Mouse (Mus musculus) neural tube, embryonic 13.5 days (tissue): Measurements from ENCODE around the gene Mapk1. TPM values are rescaled to one million over a fixed set of nuclear protein-coding genes. Genes with fewer than 3 reads are reported as not detected.
A peak's percentile ranks its signal among the peaks of the same experiment; 100 is the strongest.

Source experiments
- ATAC-seq: fragments of 200-750 bp; cut with Nextera tagmentation; 2 replicates; pipeline ENCODE4 v1.8.0; 2017; ENCODE audit warnings: low read depth, mild to moderate bottlenecking, moderate TSS enrichment, moderate library complexity
- H3K27ac ChIP-seq: fragments of 300-500 bp; sonication (generic); replicated peaks from 2 replicates; pipeline ENCODE4 v1.5.1; 2015; ENCODE audit warnings: moderate library complexity, mild to moderate bottlenecking, inconsistent platforms
- H3K27me3 ChIP-seq: fragments of 300-500 bp; sonication (generic); 2 replicates; pipeline ENCODE4 v1.6.1; 2015; ENCODE audit warnings: mild to moderate bottlenecking, inconsistent platforms
- H3K36me3 ChIP-seq: fragments of 300-500 bp; sonication (generic); 2 replicates; pipeline ENCODE4 v1.6.1; 2015; ENCODE audit warnings: mild to moderate bottlenecking, inconsistent platforms
- H3K4me1 ChIP-seq: fragments of 300-500 bp; sonication (generic); replicated peaks from 2 replicates; pipeline ENCODE4 v1.6.1; 2015; ENCODE audit warnings: inconsistent platforms
- H3K4me2 ChIP-seq: fragments of 300-500 bp; sonication (generic); 2 replicates; pipeline ENCODE4 v1.6.1; 2015; ENCODE audit warnings: inconsistent platforms, mild to moderate bottlenecking, moderate library complexity
- H3K4me3 ChIP-seq: fragments of 300-500 bp; sonication (generic); 2 replicates; pipeline ENCODE4 v1.5.1; 2015; ENCODE audit warnings: mild to moderate bottlenecking, inconsistent platforms
- H3K9ac ChIP-seq: fragments of 300-500 bp; sonication (generic); 2 replicates; pipeline ENCODE4 v1.6.1; 2015; ENCODE audit warnings: moderate library complexity, mild to moderate bottlenecking, inconsistent platforms
- H3K9me3 ChIP-seq: fragments of 300-500 bp; sonication (generic); 2 replicates; pipeline ENCODE4 v1.6.1; 2016; ENCODE audit warnings: inconsistent platforms
- WGBS: fragments of 180-500 bp; shearing (Covaris S2); methylation state at CpG from one replicate; pipeline ENCODE4 v1.1.7; 2015; 5-methylcytosine and 5-hydroxymethylcytosine counted together
- polyA plus RNA-seq: library from polyadenylated mRNA; unstranded; fragments of >200 nt; fragmentation: Nextera tagmentation; extraction: Ambion mirVana; gene quantifications from 2 replicates; pipeline ENCODE4 v1.2.1, GENCODE M21; 2015

Mapk1 gene
- 174 and 180 TPM in 2 replicates for polyA plus RNA-seq

DNA sequence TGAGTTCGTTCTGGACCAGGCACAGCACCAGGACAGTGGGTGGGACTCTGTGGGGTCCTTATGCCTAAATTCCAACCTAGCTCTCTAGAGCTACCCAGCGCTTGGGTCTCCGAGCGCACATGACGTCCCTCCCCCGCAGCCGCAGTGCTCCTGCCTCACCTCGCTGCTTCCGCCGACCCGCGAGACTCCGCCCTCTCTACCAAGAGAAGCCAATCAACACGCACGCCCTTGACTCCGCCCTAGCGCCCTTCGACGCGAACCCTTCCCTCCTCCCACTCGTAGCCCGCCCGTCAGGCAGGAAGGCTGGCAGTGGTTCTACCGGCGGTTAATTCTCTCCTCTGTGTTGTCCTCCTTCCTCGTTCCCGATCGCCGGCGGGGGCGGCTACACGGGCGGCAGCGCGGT lies at the start of gene Mapk1:
Gene Mapk1 (plus strand): TSS at position 252 of the 403 bp plus-strand sequence.
- Histone ChIP-seq H3K27me3 (no peaks in the 10 kb centered on the region), H3K27ac (peak within 1 kb of the TSS; percentile 97), H3K4me1 (peaks cover 32% of the 10 kb centered on the region), H3K9ac (peak within 1 kb of the TSS; percentile 98), H3K36me3 (0 out of 2 replicates have a peak, but pooled peaks cover 3% of the 10 kb centered on the region), H3K4me2 (peak within 1 kb of the TSS; percentile 67), H3K9me3 (no peaks in the 10 kb centered on the region), H3K4me3 (peak within 1 kb of the TSS; percentile 99)
- under 1% methylated on average over 35 of the region's 35 CpGs for WGBS
- ATAC-seq: peak; percentile 98

DNA sequence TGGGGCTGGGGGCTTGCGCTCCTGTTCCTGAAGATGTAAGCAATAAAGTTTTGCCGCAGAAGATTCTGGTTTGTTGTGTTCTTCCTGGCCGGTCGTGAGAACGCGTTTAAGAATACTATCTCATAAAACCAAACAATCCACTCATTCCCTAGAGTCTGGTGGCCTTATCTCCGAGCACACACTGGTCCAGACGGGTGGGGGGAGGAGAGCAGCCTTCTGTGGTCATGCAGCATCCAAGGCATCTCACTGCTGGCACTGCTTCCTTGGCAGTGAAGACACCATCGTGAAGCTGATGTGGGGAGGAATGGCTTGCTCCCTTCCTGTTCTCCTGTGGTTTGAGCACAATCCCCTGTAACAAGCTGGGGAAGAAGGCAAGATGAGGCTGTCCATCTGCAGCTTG lies 43.6 kb upstream of the Mapk1 start:
- ATAC-seq: no peak
- no peaks in the 10 kb centered on the region for H3K9me3 ChIP-seq
- H3K9ac ChIP-seq: no peak overlapping the region
- WGBS: 97% methylated on average over 9 of the region's 9 CpGs
- no peaks in the 10 kb centered on the region for H3K36me3 ChIP-seq
- H3K27ac ChIP-seq: no peak overlapping the region
- H3K4me1 ChIP-seq: no peaks in the 10 kb centered on the region
- no peak overlapping the region for H3K4me2 ChIP-seq
- H3K4me3 ChIP-seq: no peak overlapping the region
- no peaks in the 10 kb centered on the region for H3K27me3 ChIP-seq

DNA sequence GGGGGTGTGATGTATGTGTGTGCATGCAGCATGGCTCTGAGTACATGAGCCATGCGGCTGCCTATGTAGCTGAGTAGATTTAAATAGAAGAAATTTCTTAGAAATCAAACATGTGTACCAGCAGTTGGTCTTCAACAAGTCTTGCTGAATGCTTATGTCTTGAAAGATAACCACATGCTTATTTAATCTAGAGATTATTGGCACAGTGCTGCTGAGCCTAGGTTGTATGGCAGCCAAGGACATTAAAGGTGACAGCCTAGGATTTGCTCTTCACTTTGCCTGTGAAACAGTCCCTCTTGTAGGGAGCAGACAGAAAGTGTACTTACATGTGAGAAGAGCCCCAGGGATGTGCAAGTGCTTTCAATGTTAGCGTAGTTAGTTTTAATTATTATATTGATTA lies 42.1 kb upstream of the Mapk1 start:
- ATAC-seq: no peak
- no peak overlapping the region for H3K4me3 ChIP-seq
- H3K4me1 ChIP-seq: no peaks in the 10 kb centered on the region
- no peaks in the 10 kb centered on the region for H3K27me3 ChIP-seq
- no peaks in the 10 kb centered on the region for H3K9me3 ChIP-seq
- no peak overlapping the region for H3K9ac ChIP-seq
- WGBS: 89% methylated on average over 2 of the region's 2 CpGs
- no peak overlapping the region for H3K4me2 ChIP-seq
- H3K36me3 ChIP-seq: no peaks in the 10 kb centered on the region
- no peak overlapping the region for H3K27ac ChIP-seq

- WGBS: 43% methylated on average over 2 of the region's 5 CpGs
Measured at GRCm38 (mm10) chr16:16958575-16958974, 24.6 kb upstream of the Mapk1 start.

DNA sequence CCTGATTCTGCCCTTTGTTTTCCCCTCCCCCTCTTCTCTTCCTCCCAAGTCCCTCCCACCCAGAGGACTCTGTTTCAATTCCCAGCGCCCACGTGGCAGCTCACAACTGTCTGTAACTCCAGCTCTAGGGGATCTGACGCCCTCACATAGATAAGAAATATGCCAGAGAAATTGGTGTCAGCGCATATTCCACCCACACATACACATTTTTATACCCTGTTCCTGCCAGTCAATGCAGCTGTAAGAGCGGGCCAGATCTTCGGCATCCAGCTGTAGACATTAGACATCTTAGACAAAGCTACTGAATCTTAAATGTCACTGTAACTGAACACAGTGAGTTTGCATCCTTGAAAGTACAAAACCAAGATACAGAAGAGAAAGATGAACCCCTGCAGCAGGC lies 23.3 kb upstream of the Mapk1 start:
- no peak for ATAC-seq
- H3K27me3 ChIP-seq: no peaks in the 10 kb centered on the region
- H3K27ac ChIP-seq: no peak overlapping the region
- WGBS: 91% methylated on average over 6 of the region's 6 CpGs
- H3K9ac ChIP-seq: no peak overlapping the region
- H3K4me2 ChIP-seq: no peak overlapping the region
- H3K4me3 ChIP-seq: no peak overlapping the region
- H3K4me1 ChIP-seq: no peaks in the 10 kb centered on the region
- H3K36me3 ChIP-seq: no peaks in the 10 kb centered on the region
- H3K9me3 ChIP-seq: no peaks in the 10 kb centered on the region

More at GRCm38 (mm10) chr16:16958575-16958974, 24.6 kb upstream of the Mapk1 start:
- Histone ChIP-seq H3K4me2 (no peak overlapping the region), H3K9ac (no peak overlapping the region), H3K36me3 (no peaks in the 10 kb centered on the region), H3K27ac (no peak overlapping the region), H3K27me3 (no peaks in the 10 kb centered on the region), H3K9me3 (no peaks in the 10 kb centered on the region), H3K4me3 (no peak overlapping the region), H3K4me1 (no peaks in the 10 kb centered on the region)
- ATAC-seq: 0 out of 2 replicates have a peak, but pooled peaks have one; percentile 56

DNA sequence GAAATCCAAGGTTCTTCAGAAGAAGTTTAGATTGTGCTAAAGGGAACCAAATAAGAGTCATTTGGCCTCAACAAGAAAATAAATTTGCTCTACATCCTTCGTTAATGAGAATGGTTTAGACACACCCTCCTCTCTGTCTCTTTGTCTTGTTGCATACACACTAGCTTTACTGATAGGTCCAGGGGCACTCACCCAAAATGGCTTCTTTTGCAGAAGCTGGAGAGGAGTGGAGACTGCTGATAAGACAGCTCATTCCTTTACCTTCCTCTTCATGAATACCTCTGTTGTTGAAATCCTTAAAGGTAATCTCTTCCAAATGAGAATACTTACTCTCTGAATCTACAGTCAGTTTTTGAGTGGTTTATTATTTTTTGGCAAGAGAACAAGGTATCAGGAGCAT lies 18.0 kb upstream of the Mapk1 start:
- Histone ChIP-seq H3K9ac (no peak overlapping the region), H3K27ac (no peak overlapping the region), H3K4me2 (no peak overlapping the region), H3K4me1 (no peaks in the 10 kb centered on the region), H3K36me3 (no peaks in the 10 kb centered on the region), H3K4me3 (no peak overlapping the region), H3K9me3 (no peaks in the 10 kb centered on the region), H3K27me3 (no peaks in the 10 kb centered on the region)
- no peak for ATAC-seq
- WGBS: 66% methylated on average over 1 of the region's 1 CpGs

DNA sequence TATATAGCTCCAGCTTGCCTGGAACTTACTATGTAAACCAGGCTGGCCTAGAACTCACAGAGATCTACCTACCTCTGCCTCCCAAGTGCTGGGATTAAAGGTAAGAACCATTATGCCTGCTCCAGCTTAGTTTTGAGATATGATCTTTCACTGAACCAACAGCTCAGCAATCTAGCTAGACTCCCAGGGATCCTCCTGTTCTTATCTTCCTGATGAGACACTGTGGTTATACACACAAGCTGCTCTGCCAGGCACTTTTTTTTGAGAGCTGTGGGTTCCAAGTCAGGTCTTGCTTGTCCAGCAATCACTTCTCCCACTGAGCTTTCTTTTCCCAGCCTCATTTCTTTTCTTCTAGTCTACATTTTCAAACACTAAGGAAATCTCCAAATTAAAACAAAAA lies 16.9 kb upstream of the Mapk1 start:
- H3K9ac ChIP-seq: no peak overlapping the region
- no peak overlapping the region for H3K27ac ChIP-seq
- no peak for ATAC-seq
- no peak overlapping the region for H3K4me2 ChIP-seq
- no peaks in the 10 kb centered on the region for H3K36me3 ChIP-seq
- no peaks in the 10 kb centered on the region for H3K4me1 ChIP-seq
- H3K27me3 ChIP-seq: no peaks in the 10 kb centered on the region
- no peaks in the 10 kb centered on the region for H3K9me3 ChIP-seq
- H3K4me3 ChIP-seq: no peak overlapping the region

- Histone ChIP-seq H3K36me3 (no peaks in the 10 kb centered on the region), H3K27ac (no peak overlapping the region), H3K9me3 (0 out of 2 replicates have a peak, but pooled peaks cover 6% of the 10 kb centered on the region), H3K9ac (no peak overlapping the region), H3K27me3 (no peaks in the 10 kb centered on the region), H3K4me1 (no peaks in the 10 kb centered on the region), H3K4me3 (no peak overlapping the region), H3K4me2 (no peak overlapping the region)
- 88% methylated on average over 3 of the region's 3 CpGs for WGBS
- ATAC-seq: no peak
Measured at GRCm38 (mm10) chr16:16978061-16978460, 5.1 kb upstream of the Mapk1 start.

DNA sequence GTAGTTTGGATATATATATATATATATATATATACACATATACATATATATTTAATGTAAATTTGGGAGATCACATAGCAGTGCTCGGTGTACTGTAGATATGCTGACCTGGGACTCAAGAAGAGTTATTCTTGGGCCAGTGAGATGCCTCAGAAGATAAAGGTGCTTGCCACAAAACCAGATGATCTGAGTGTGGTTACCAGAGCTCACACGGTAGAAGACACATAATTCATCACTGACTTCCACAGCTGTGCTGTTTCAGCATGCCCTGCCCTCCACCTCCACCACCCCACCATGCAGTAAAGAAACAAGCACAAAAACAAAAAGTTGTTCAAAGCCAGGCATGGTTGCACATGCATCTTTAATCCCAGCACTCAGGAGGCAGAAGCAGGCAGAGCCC lies 4.4 kb upstream of the Mapk1 start:
- WGBS: 70% methylated on average over 2 of the region's 2 CpGs
- Histone ChIP-seq H3K9ac (no peak overlapping the region), H3K27ac (no peak overlapping the region), H3K9me3 (0 out of 2 replicates have a peak, but pooled peaks cover 6% of the 10 kb centered on the region), H3K36me3 (no peaks in the 10 kb centered on the region), H3K4me2 (no peak overlapping the region), H3K4me1 (no peaks in the 10 kb centered on the region), H3K27me3 (no peaks in the 10 kb centered on the region), H3K4me3 (no peak overlapping the region)
- ATAC-seq: no peak

- peaks cover 32% of the 10 kb centered on the region for H3K4me1 ChIP-seq
- peak; percentile 52 for ATAC-seq
Measured at GRCm38 (mm10) chr16:16982636-16983035, 546 bp upstream of the Mapk1 start.

GRCm38 (mm10) chr16:16983534-16984422 lies 596 bp downstream of the Mapk1 start:
- Histone ChIP-seq H3K27ac (peak overlapping the region; percentile 97), H3K9me3 (no peaks in the 10 kb centered on the region), H3K4me3 (peak overlapping the region; percentile 99), H3K9ac (peak overlapping the region; percentile 98), H3K4me2 (peak overlapping the region; percentile 67), H3K27me3 (no peaks in the 10 kb centered on the region), H3K4me1 (peaks cover 32% of the 10 kb centered on the region), H3K36me3 (0 out of 2 replicates have a peak, but pooled peaks cover 9% of the 10 kb centered on the region)
- ATAC-seq: peak; percentile 71
- under 1% methylated on average over 72 of the region's 75 CpGs for WGBS

More at GRCm38 (mm10) chr16:16982636-16983035, 546 bp upstream of the Mapk1 start:
- H3K4me3 ChIP-seq: peak overlapping the region; percentile 99
- no peaks in the 10 kb centered on the region for H3K9me3 ChIP-seq
- 53% methylated on average over 2 of the region's 2 CpGs for WGBS
- peak overlapping the region; percentile 98 for H3K9ac ChIP-seq
- H3K36me3 ChIP-seq: no peaks in the 10 kb centered on the region
- no peaks in the 10 kb centered on the region for H3K27me3 ChIP-seq
- peak overlapping the region; percentile 67 for H3K4me2 ChIP-seq
- H3K27ac ChIP-seq: peak overlapping the region; percentile 97

GRCm38 (mm10) chr16:16984423-16984941 lies 1.3 kb downstream of the Mapk1 start:
- WGBS: 26% methylated on average over 9 of the region's 9 CpGs
- peaks cover 16% of the 10 kb centered on the region; the same call in 1 of the 2 replicates for H3K36me3 ChIP-seq

More at GRCm38 (mm10) chr16:16984423-16984941, 1.3 kb downstream of the Mapk1 start:
- Histone ChIP-seq H3K4me2 (peak overlapping the region; percentile 67), H3K9ac (peak overlapping the region; percentile 98), H3K4me3 (peak overlapping the region; percentile 99), H3K27me3 (no peaks in the 10 kb centered on the region), H3K4me1 (peaks cover 32% of the 10 kb centered on the region), H3K9me3 (no peaks in the 10 kb centered on the region), H3K27ac (no peak overlapping the region)
- ATAC-seq: no peak
